Mouse (Mus musculus): Measurements from ENCODE around the gene Car15. TPM values are rescaled to one million over a fixed set of nuclear protein-coding genes. Genes with fewer than 3 reads are reported as not detected.

Gene Car15
- total RNA-seq, 1 experiment from 2014 or later: not detected

DNA sequence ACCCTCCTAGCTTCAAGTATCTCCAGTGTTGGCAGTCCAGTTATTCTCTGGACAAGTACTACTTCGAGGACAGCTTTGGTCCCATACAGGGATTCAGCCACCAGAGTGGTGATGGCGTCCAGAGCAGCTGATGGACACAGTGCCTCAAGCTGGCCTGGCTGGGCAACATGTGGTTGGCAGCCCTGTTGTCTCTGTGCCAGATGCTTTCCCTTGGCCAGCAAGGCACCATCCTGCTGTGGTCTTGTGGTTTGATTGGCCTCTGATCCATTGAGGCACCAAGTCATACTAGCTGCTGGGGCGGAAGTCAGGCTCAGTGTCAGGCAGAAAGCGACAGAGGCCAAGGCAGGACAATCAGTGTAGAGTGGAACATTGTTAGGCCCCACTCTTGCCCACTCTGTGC lies 29.0 kb downstream of the Car15 start:
- ATAC-seq (replicated peaks in 1 of 2; ENCODE audit: insufficient read depth in 1 of 2, low FRiP score in 2 of 2, low TSS enrichment in 1 of 2, low read depth in 1 of 2, poor library complexity in 2 of 2, severe bottlenecking in 2 of 2): no peak

GRCm38 (mm10) chr16:17807192-17808009 lies 30.8 kb downstream of the Car15 start:
- ATAC-seq (replicated peaks in 1 of 2; ENCODE audit: insufficient read depth in 1 of 2, low FRiP score in 2 of 2, low TSS enrichment in 1 of 2, low read depth in 1 of 2, poor library complexity in 2 of 2, severe bottlenecking in 2 of 2): peak; percentile 77 to 88

- no peak for ATAC-seq (replicated peaks in 1 of 2; ENCODE audit: insufficient read depth in 1 of 2, low FRiP score in 2 of 2, low TSS enrichment in 1 of 2, low read depth in 1 of 2, poor library complexity in 2 of 2, severe bottlenecking in 2 of 2)
Measured at GRCm38 (mm10) chr16:17806581-17807191, 31.5 kb downstream of the Car15 start.

- ATAC-seq (replicated peaks in 1 of 2; ENCODE audit: insufficient read depth in 1 of 2, low FRiP score in 2 of 2, low TSS enrichment in 1 of 2, low read depth in 1 of 2, poor library complexity in 2 of 2, severe bottlenecking in 2 of 2): no peak
Measured at GRCm38 (mm10) chr16:17804982-17805381, 33.2 kb downstream of the Car15 start.

DNA sequence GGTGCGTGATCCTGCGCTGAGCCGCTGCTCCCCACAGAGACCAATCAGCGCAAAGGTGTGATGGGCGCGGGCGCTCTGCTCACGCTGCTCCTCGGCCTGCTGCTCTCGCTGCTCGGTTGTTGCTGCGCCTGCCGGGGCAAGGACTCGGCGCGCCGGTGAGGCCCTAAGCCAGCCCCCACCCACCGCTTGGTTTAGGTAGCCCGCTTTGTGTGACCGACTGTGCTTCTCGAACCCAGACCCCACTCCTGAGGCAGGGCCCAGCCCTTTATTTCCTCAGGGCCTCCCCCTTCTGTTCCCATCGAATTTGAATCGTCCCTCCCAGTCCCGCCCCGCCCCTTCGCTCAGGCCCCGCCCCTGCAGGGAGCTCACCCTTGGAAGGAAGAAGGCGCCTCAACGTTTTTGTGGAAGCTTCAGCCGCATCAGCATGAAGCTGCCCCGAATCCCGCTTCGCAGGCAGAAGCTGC lies 33.7 kb downstream of the Car15 start:
- ATAC-seq (replicated peaks in 1 of 2; ENCODE audit: insufficient read depth in 1 of 2, low FRiP score in 2 of 2, low TSS enrichment in 1 of 2, low read depth in 1 of 2, poor library complexity in 2 of 2, severe bottlenecking in 2 of 2): no peak

DNA sequence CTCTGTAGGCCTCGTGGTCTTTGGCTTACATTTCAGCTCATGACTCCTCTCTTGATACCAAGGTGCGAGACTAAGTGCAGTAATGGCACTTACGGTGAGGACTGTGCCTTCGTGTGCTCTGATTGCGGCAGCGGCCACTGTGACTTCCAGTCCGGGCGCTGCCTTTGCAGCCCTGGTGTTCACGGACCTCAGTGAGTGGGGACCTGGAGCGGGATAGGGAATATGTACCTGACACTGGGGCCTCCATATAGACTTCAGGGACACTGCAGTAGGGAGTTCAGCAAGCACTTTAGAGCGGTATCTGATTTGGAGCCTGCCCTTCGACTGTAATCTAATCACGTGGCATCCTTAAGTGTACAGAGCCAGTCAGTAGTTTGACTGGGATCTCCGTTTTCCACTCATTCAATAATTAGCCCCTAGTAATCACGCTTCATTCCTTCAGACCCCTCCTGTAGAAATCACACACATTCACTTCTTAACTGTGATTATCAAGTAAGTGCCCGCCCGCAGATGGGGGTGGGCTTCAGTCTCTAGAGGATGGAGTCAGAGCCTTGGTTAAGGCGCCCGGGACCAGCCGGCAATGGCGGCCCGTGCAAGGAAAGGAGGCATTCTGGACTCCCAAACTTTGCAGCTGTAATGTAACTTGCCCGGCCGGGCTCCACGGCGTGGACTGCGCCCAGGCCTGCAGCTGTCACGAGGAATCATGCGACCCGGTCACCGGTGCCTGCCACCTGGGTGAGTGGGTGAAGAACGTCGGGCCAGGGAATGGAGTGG lies 34.3 kb downstream of the Car15 start:
- ATAC-seq (replicated peaks in 1 of 2; ENCODE audit: insufficient read depth in 1 of 2, low FRiP score in 2 of 2, low TSS enrichment in 1 of 2, low read depth in 1 of 2, poor library complexity in 2 of 2, severe bottlenecking in 2 of 2): no peak

DNA sequence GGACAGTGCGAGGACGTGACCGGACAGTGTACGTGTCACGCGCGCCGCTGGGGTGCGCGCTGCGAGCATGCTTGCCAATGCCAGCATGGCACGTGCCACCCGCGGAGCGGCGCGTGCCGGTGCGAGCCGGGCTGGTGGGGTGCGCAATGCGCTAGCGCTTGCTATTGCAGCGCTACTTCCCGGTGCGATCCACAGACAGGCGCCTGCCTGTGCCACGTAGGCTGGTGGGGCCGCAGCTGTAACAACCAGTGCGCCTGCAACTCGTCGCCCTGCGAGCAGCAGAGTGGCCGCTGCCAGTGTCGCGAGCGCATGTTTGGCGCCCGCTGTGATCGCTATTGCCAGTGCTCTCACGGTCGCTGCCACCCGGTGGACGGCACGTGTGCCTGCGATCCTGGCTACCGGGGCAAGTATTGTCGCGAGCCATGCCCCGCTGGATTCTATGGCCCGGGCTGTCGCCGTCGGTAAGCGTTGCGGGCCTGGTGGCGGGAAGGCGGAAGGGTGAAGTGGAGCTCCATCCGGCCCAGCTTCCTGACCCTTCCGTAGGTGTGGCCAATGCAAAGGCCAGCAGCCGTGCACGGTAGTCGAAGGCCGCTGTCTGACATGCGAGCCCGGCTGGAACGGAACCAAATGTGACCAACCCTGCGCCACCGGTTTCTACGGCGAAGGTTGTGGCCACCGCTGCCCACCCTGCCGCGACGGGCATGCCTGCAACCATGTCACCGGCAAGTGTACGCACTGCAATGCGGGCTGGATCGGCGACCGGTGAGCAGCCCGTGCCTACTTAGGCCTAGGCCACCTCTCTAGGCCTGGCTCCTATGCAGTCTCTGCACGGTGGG lies 35.1 kb downstream of the Car15 start:
- 0 out of 4 replicates have a peak, but pooled peaks of 1 of the 2 experiments have one; percentile 5 for ATAC-seq (replicated peaks in 1 of 2; ENCODE audit: insufficient read depth in 1 of 2, low FRiP score in 2 of 2, low TSS enrichment in 1 of 2, low read depth in 1 of 2, poor library complexity in 2 of 2, severe bottlenecking in 2 of 2)

DNA sequence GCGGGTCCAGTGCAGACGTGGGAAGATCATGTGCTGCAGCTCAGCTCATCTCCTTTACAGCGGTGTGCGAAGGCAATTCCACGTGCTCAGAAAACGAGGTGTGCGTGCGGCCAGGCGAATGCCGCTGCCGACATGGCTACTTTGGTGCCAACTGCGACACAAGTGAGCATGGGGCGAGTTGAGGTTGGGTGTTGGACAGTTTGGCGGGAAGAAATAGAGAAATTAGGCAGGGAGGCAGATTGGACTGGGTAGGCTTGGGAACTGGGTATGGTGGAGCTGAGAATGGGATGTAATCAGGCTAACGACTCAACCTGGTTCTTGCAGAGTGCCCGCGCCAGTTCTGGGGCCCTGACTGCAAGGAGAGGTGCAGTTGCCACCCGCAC lies 35.7 kb downstream of the Car15 start:
- ATAC-seq (replicated peaks in 1 of 2; ENCODE audit: insufficient read depth in 1 of 2, low FRiP score in 2 of 2, low TSS enrichment in 1 of 2, low read depth in 1 of 2, poor library complexity in 2 of 2, severe bottlenecking in 2 of 2): no peak

GRCm38 (mm10) chr16:17801777-17802455 lies 36.2 kb downstream of the Car15 start:
- ATAC-seq (replicated peaks in 1 of 2; ENCODE audit: insufficient read depth in 1 of 2, low FRiP score in 2 of 2, low TSS enrichment in 1 of 2, low read depth in 1 of 2, poor library complexity in 2 of 2, severe bottlenecking in 2 of 2): no peak

GRCm38 (mm10) chr16:17799584-17799983 lies 38.6 kb downstream of the Car15 start:
- ATAC-seq (replicated peaks in 1 of 2; ENCODE audit: insufficient read depth in 1 of 2, low FRiP score in 2 of 2, low TSS enrichment in 1 of 2, low read depth in 1 of 2, poor library complexity in 2 of 2, severe bottlenecking in 2 of 2): no peak

DNA sequence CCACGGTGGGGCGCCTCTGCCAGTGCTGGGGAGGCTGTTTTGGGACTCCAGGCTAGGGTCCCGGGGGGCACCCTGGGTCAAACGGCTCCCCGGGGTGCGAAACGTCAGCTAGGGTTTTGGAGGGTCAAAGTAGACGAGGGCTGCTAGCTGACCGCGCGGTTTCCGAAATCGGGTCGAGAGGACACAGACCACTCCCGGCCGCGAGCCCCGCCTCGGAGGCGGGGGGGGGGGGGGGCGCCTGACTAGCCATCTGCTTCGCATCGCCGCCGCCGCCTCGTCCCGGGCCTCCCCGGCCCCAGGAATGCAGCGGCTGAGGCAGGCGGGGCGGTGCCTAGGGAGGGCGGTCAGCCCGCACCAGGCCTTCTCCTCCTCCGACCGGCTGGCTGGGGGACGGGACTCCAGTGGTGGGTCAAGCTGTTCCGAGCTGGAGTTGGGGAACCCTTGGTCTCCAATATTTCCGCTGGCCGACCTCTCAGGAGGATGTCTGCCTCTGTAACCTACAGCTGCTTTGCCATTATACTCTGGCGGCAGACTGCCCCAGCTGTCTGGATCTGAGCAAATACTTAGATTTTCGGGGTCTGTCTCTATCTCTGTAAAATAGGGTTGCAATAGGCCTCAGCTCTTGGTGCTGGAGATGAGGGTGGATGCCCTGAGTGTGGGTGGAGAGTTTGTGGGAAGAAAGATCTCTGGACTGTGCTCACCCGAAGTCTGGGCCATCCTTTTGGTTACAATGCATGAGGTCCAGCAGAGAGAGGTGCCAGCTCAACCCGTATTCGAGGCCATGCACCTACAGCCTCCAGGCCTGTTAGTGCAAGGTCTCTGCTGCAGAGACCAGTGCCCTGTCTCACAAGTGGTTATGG lies 39.6 kb downstream of the Car15 start:
- ATAC-seq (replicated peaks in 1 of 2; ENCODE audit: insufficient read depth in 1 of 2, low FRiP score in 2 of 2, low TSS enrichment in 1 of 2, low read depth in 1 of 2, poor library complexity in 2 of 2, severe bottlenecking in 2 of 2): no peak

DNA sequence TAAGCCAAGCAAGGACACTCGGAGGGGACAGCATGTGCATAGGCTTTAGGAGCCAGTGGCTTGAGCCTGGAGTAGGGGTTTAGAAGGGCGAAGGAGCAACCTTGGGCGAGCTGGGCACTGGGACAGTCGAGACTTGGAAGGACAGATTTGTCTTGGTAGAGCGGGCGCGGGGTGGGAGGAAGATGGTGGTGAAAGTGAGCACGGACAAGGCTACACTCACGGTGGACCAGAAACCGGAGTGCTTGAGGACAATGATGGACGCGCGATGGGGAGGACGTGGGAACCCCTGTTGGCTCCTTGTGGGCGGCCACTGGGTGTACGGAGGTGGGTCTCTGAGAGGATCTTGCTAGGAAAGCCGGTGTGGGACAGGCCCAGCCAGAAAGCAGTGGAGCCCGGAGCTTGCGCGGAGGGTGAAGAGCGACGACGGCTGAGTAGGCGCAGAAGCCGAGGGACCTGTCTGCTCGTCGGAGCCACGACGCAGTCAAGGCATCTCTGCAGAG lies 40.3 kb downstream of the Car15 start:
- no peak for ATAC-seq (replicated peaks in 1 of 2; ENCODE audit: insufficient read depth in 1 of 2, low FRiP score in 2 of 2, low TSS enrichment in 1 of 2, low read depth in 1 of 2, poor library complexity in 2 of 2, severe bottlenecking in 2 of 2)

GRCm38 (mm10) chr16:17796971-17797811 lies 41.0 kb downstream of the Car15 start, which contains the start of gene Scarf2:
Gene Scarf2 (plus strand): TSS chr16:17797282.
- no peak for ATAC-seq (replicated peaks in 1 of 2; ENCODE audit: insufficient read depth in 1 of 2, low FRiP score in 2 of 2, low TSS enrichment in 1 of 2, low read depth in 1 of 2, poor library complexity in 2 of 2, severe bottlenecking in 2 of 2)

DNA sequence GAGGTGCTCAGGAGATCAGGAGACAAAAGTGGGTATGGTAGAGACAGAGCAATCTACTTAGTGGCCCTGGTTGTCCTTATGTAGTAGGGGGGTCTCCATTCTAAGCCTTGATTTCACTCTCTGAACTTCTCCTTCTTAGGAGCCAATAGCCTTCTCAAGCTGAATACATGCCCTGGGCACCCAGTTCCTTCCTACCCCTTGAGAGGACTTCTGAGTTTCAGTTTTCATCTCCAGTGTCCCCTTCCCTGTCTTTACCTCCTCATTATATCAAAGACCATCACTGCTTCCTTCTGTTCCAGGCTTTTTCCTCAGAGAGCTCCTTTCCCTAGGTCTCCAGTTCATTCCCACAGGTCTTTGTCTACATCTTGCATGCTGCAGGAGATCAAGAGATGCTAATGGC lies 41.6 kb downstream of the Car15 start:
- ATAC-seq (replicated peaks in 1 of 2; ENCODE audit: insufficient read depth in 1 of 2, low FRiP score in 2 of 2, low TSS enrichment in 1 of 2, low read depth in 1 of 2, poor library complexity in 2 of 2, severe bottlenecking in 2 of 2): no peak; a peak in 1 of 4 replicates

DNA sequence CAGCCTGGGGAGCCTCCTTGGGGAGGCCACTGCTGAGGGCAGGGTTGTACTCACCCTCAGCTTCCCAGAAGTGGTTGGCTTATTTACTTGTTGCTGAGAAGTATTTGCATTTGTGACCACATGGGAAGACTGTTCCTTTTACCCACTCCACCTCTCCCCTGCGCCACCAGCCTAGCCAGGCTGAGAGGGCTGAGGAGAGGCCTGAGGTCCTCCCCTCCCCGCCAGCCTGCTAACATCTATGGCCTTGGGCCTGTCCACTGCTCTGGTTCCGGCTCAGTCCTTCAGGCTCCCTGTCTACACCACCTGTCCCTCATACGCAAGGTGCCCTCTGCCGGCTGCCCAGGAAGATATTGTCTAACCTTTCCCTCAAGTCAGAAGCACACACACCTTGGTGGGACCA lies 42.5 kb downstream of the Car15 start:
- no peak for ATAC-seq (replicated peaks in 1 of 2; ENCODE audit: insufficient read depth in 1 of 2, low FRiP score in 2 of 2, low TSS enrichment in 1 of 2, low read depth in 1 of 2, poor library complexity in 2 of 2, severe bottlenecking in 2 of 2)
